Mouse (Mus musculus): ENCODE data around the gene Myh14. TPM values are rescaled to one million over a fixed set of nuclear protein-coding genes. Genes with fewer than 3 reads are reported as not detected.
"Not testable (repeated sequence)": the region's sequence is repeated elsewhere in the genome, so short reads cannot be mapped to it uniquely, and the experiment has no call there.

The Myh14 gene
- polyA plus RNA-seq (2012; rRNA removed) = 15.9 and 17.4 TPM in 2 replicates

- H3K27ac ChIP-seq (ENCODE audit: insufficient read depth, low read length) = peak within 1 kb of the TSS; percentile 94
- H3K4me1 ChIP-seq (ENCODE audit: control insufficient read depth, insufficient read depth, low read length) = peaks cover 2% of the 10 kb centered on the region
- TF ChIP-seq CTCF (IDR thresholded peaks at IDR 0.05; ENCODE audit: extremely low read depth, insufficient read depth, low read length) = no peak
- no peak for TF ChIP-seq POLR2A (IDR thresholded peaks at IDR 0.05; ENCODE audit: extremely low read depth, insufficient read depth, low read length)
- peak within 1 kb of the TSS; percentile 40 for H3K4me3 ChIP-seq (ENCODE audit: insufficient read depth, low read length)
These were observed at the start of gene Myh14 for GRCm38 (mm10) chr7:44670803-44671202. Myh14 (minus strand) TSS chr7:44670843.

GRCm38 (mm10) chr7:44709881-44710280, 39.2 kb upstream of the Myh14 start:
- Histone ChIP-seq H3K4me1 (ENCODE audit: control insufficient read depth, insufficient read depth, low read length) (no peaks in the 10 kb centered on the region), H3K4me3 (ENCODE audit: insufficient read depth, low read length) (no peak overlapping the region), H3K27ac (ENCODE audit: insufficient read depth, low read length) (no peak overlapping the region)
- TF ChIP-seq POLR2A (IDR thresholded peaks at IDR 0.05; ENCODE audit: extremely low read depth, insufficient read depth, low read length) = no peak
- no peak for TF ChIP-seq CTCF (IDR thresholded peaks at IDR 0.05; ENCODE audit: extremely low read depth, insufficient read depth, low read length)

GRCm38 (mm10) chr7:44708574-44708973, 37.9 kb upstream of the Myh14 start, which contains the start of gene Izumo2:
Izumo2 (plus strand) TSS chr7:44708742.
- Histone ChIP-seq H3K27ac (ENCODE audit: insufficient read depth, low read length) (no peak within 1 kb of the TSS), H3K4me1 (ENCODE audit: control insufficient read depth, insufficient read depth, low read length) (no peaks in the 10 kb centered on the region), H3K4me3 (ENCODE audit: insufficient read depth, low read length) (no peak within 1 kb of the TSS)
- TF ChIP-seq CTCF (IDR thresholded peaks at IDR 0.05; ENCODE audit: extremely low read depth, insufficient read depth, low read length) (no peak), POLR2A (IDR thresholded peaks at IDR 0.05; ENCODE audit: extremely low read depth, insufficient read depth, low read length) (no peak)

GRCm38 (mm10) chr7:44708093-44708492, 37.5 kb upstream of the Myh14 start:
- H3K4me3 ChIP-seq (ENCODE audit: insufficient read depth, low read length); H3K4me1 ChIP-seq (ENCODE audit: control insufficient read depth, insufficient read depth, low read length); H3K27ac ChIP-seq (ENCODE audit: insufficient read depth, low read length): not testable (repeated sequence)

- Histone ChIP-seq H3K4me1 (ENCODE audit: control insufficient read depth, insufficient read depth, low read length) (no peaks in the 10 kb centered on the region), H3K27ac (ENCODE audit: insufficient read depth, low read length) (no peak overlapping the region), H3K4me3 (ENCODE audit: insufficient read depth, low read length) (no peak overlapping the region)
- no peak for TF ChIP-seq CTCF (IDR thresholded peaks at IDR 0.05; ENCODE audit: extremely low read depth, insufficient read depth, low read length)
- no peak for TF ChIP-seq POLR2A (IDR thresholded peaks at IDR 0.05; ENCODE audit: extremely low read depth, insufficient read depth, low read length)
These were observed 36.6 kb upstream of the Myh14 start for GRCm38 (mm10) chr7:44707169-44707675.

- H3K4me1 ChIP-seq (ENCODE audit: control insufficient read depth, insufficient read depth, low read length) = no peaks in the 10 kb centered on the region
- no peak overlapping the region for H3K27ac ChIP-seq (ENCODE audit: insufficient read depth, low read length)
- H3K4me3 ChIP-seq (ENCODE audit: insufficient read depth, low read length) = no peak overlapping the region
- TF ChIP-seq CTCF (IDR thresholded peaks at IDR 0.05; ENCODE audit: extremely low read depth, insufficient read depth, low read length) (no peak), POLR2A (IDR thresholded peaks at IDR 0.05; ENCODE audit: extremely low read depth, insufficient read depth, low read length) (no peak)
These were observed 35.7 kb upstream of the Myh14 start for GRCm38 (mm10) chr7:44706322-44706721.

GRCm38 (mm10) chr7:44705086-44705485, 34.4 kb upstream of the Myh14 start:
- H3K27ac ChIP-seq (ENCODE audit: insufficient read depth, low read length) = no peak overlapping the region
- no peak overlapping the region for H3K4me3 ChIP-seq (ENCODE audit: insufficient read depth, low read length)
- no peak for TF ChIP-seq CTCF (IDR thresholded peaks at IDR 0.05; ENCODE audit: extremely low read depth, insufficient read depth, low read length)
- no peak for TF ChIP-seq POLR2A (IDR thresholded peaks at IDR 0.05; ENCODE audit: extremely low read depth, insufficient read depth, low read length)
- no peaks in the 10 kb centered on the region for H3K4me1 ChIP-seq (ENCODE audit: control insufficient read depth, insufficient read depth, low read length)

- Histone ChIP-seq H3K4me1 (ENCODE audit: control insufficient read depth, insufficient read depth, low read length) (no peaks in the 10 kb centered on the region), H3K27ac (ENCODE audit: insufficient read depth, low read length) (no peak overlapping the region), H3K4me3 (ENCODE audit: insufficient read depth, low read length) (no peak overlapping the region)
- peak; percentile 58 for TF ChIP-seq CTCF (IDR thresholded peaks at IDR 0.05; ENCODE audit: extremely low read depth, insufficient read depth, low read length)
- no peak for TF ChIP-seq POLR2A (IDR thresholded peaks at IDR 0.05; ENCODE audit: extremely low read depth, insufficient read depth, low read length)
These were observed 33.7 kb upstream of the Myh14 start for GRCm38 (mm10) chr7:44704363-44704762.

GRCm38 (mm10) chr7:44702985-44703384, 32.3 kb upstream of the Myh14 start:
- H3K4me1 ChIP-seq (ENCODE audit: control insufficient read depth, insufficient read depth, low read length) = no peaks in the 10 kb centered on the region
- no peak overlapping the region for H3K27ac ChIP-seq (ENCODE audit: insufficient read depth, low read length)
- H3K4me3 ChIP-seq (ENCODE audit: insufficient read depth, low read length) = no peak overlapping the region
- TF ChIP-seq CTCF (IDR thresholded peaks at IDR 0.05; ENCODE audit: extremely low read depth, insufficient read depth, low read length) (no peak), POLR2A (IDR thresholded peaks at IDR 0.05; ENCODE audit: extremely low read depth, insufficient read depth, low read length) (no peak)

- TF ChIP-seq CTCF (IDR thresholded peaks at IDR 0.05; ENCODE audit: extremely low read depth, insufficient read depth, low read length) = peak; percentile 69
- TF ChIP-seq POLR2A (IDR thresholded peaks at IDR 0.05; ENCODE audit: extremely low read depth, insufficient read depth, low read length) = no peak
- no peak overlapping the region for H3K4me3 ChIP-seq (ENCODE audit: insufficient read depth, low read length)
- no peak overlapping the region for H3K27ac ChIP-seq (ENCODE audit: insufficient read depth, low read length)
- H3K4me1 ChIP-seq (ENCODE audit: control insufficient read depth, insufficient read depth, low read length) = no peaks in the 10 kb centered on the region
These were observed 31.3 kb upstream of the Myh14 start for GRCm38 (mm10) chr7:44701921-44702320.

Measured in cortical plate, adult 2 months (tissue).